Mouse (Mus musculus): ENCODE measurements around the gene Btbd16. TPM values are rescaled to one million over a fixed set of nuclear protein-coding genes. Genes with fewer than 3 reads are reported as not detected.

Btbd16 gene
- not detected in 2 replicates for polyA plus RNA-seq (2012)

DNA sequence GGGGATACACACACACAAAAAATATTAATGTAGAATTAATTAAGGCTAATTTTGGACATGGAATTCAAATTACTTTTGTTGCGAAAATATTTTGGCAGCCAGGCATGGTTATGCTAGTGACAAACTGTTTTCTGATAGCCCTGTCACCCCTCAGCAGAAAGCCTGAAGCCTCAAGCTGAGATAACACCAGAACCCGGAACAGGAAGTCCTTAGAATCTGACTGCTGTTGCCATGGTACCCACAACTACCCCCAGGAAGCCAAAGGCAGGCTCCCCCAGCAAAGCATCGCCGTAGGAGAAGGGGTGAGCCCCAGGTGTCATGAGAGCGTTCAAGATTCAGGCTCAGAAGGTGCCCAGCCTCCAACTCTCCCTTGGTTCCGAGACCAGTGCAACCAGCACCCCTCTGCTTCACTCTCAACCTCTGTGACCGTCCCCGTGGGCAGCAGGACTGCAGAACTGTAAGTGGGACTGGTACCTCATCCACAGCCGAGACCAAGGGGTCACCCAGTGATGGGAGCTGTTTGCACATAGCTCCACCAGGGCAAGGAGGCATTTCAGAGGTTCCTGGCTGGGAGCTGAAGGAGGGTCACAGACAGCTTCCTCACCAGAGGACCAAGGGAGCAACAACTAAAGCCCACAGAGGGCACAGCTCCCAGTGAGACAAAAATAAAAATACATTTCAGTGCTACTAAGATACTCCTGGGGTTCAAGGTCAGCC is at the start of gene Btbd16:
Gene Btbd16, plus strand, starts transcription at position 156 of the 717 bp plus-strand sequence.
- TF ChIP-seq GATA1 (IDR thresholded peaks at IDR 0.05; ENCODE audit: low read length): no peak

DNA sequence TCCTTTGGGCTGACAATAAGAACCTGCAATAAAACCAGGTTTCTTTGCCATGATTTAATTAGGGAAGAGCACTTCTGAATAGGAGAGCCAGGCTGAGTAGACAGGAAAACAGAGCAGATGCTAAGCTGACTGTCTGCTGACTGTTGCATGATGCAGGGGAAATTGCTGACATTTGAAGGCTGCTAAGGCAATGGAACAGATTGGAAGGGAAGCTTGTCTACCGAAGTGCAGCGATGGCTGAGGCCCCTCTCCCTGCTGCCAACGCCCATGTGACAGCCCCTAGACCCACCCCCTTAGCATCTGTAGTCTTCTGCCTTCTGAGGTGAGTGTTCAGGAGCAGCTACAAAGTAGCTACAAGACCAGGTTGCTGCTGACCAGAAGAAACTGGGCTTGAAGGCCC is 47.7 kb upstream of the Btbd16 start:
- TF ChIP-seq GATA1 (IDR thresholded peaks at IDR 0.05; ENCODE audit: low read length): no peak

DNA sequence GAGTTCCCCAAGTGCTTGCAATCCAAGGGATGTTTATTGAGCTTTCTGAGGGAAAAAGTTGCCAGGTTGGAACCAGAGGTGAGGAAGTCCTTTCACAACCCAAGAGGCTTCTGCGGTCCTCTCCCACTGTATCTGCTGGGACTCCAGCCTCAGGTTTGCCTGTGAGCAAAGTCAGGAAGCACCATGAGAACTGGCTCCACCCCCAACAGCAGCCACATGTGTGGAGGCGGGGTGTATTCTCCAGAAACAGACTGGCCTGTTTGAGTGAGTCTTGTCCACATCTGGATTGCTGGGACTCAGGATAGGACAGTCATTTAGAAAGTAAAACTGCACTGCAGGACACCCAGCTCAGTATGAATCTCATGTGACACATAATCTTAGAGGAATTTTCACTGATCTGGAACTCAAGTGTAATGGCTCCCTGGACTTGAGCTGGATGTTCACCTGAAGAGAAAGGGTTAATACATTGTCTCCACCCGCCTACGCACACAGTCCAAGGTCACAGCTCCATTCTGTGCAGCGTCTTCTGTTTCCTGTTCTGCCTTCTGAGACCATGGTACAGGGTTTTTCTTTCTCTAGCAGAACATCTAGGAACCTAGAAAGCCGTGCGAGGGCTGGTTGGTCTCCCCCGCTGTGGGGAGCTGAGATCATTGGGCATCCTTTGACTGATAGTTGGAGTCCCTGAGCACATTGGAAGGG is 47.0 kb upstream of the Btbd16 start:
- no peak for TF ChIP-seq GATA1 (IDR thresholded peaks at IDR 0.05; ENCODE audit: low read length)

DNA sequence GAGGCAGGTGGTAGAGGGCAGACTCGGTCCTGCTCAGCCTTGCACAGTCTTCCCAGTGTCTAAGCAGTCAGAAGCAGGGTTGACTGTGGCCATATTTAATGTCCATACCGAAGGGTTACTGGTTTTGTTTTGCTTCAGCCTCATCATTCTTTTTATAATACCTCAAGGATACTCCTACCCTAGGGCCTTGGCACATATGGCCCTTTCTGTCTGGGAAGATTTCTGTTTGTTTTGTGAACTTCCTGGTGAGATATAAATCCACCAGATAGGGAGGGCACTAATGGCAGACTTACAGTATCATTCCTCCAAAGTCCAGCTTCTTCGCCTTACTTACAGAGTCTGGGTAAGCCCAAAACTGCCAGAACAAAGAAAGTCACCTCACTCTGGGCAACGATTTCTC is 46.3 kb upstream of the Btbd16 start:
- TF ChIP-seq GATA1 (IDR thresholded peaks at IDR 0.05; ENCODE audit: low read length): no peak

DNA sequence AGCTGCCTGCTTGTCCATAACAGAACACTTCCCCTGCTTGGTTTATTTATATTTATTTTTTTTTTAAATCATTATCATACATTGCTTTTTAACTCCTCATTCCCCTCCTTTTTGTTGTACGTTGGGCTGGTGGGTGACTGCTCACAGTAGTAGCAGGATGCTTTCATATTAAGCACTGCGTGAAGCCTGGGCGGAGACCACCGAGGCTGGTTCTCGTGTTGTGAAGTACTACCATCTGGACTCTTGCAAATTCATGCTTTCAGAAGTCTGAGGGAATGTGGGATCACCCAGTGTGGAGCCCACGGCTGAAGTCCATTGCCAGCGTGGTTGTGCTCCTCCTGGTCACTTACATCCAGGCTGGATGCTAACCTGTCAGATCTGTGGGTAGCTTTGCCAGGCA is 42.1 kb upstream of the Btbd16 start:
- no peak for TF ChIP-seq GATA1 (IDR thresholded peaks at IDR 0.05; ENCODE audit: low read length)

DNA sequence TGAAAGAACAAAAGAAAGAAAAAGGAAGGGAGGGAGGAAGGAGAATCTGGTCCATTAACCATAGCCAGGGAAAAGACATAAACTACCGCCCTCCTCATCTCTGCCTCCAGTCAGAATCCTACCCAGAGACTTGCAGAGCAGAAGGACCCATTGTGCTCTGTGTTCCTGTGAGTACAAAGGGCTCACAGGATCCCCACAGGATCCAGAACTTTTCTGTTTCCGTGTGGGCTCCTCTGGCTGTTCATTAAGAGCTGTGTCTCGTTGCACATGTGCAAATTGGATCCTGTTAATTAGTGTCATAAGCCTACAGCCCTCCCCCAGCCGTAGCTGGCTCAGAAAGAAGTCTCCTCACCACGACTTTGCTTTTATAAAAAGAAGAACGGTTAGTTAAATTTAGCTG is 41.0 kb upstream of the Btbd16 start:
- no peak for TF ChIP-seq GATA1 (IDR thresholded peaks at IDR 0.05; ENCODE audit: low read length)

DNA sequence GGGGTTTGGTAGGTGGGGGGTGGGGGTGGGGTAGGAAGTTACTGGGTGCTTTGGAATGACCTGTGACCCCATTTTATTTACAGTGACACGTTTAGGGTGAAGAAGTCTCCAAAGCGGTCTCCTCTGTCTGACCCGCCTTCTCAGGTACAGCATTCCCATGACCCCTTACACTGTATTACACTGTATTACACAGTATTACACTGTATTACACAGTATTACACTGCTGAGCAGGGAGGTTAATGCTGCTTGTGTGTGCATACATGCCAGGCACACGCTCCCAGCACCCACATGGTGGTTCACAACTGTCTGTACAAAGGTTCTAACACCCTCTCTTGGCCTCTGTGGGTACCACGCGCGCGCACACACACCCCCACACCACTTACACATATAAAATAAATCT is 40.4 kb upstream of the Btbd16 start:
- no peak for TF ChIP-seq GATA1 (IDR thresholded peaks at IDR 0.05; ENCODE audit: low read length)

DNA sequence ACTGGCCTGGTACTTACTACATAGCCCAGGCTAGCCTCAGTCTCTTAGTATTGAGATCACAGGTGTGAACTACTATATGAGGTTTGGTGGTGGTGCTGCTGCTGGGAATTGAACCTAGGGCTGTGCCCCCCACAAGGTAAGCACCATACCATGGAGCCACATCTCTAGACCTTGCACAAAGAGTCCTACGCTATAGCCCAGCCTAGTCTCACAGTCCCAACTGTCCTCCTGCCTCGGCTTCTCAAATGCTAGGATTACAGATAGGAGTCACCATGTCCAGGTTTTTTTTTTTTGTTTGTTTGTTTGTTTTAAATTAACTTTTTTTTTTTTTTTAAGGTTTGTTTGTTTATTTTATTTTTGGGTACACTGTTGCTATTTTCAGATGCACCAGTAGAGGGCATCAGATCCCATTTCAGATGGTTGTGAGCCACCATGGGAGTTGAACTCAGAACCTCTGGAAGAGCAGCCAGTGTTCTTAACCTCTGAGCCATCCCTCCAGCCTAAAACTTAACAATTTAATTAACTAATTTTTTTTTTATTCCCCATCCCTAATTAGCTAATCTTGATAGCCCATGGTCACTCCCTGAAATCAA is 39.6 kb upstream of the Btbd16 start:
- TF ChIP-seq GATA1 (IDR thresholded peaks at IDR 0.05; ENCODE audit: low read length): no peak

DNA sequence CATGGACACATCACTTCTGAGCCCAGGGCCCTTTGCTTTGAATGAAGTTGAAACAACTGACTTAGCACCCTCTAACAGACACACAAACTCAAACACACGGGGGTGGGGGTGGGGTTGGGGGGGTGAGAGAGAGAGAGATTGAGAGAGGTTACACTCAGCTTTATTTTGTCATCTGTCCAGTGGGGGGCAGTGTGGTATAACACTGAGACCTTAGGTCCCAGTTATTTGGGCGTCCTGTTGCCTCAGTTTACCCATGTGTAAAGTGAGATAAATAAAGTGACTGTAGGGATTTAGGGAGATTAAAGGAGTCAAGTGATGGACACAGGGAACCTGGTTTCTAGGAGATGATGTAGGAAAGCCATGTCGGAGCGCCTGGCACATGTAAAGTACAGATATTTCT is 32.8 kb upstream of the Btbd16 start:
- TF ChIP-seq GATA1 (IDR thresholded peaks at IDR 0.05; ENCODE audit: low read length): no peak

DNA sequence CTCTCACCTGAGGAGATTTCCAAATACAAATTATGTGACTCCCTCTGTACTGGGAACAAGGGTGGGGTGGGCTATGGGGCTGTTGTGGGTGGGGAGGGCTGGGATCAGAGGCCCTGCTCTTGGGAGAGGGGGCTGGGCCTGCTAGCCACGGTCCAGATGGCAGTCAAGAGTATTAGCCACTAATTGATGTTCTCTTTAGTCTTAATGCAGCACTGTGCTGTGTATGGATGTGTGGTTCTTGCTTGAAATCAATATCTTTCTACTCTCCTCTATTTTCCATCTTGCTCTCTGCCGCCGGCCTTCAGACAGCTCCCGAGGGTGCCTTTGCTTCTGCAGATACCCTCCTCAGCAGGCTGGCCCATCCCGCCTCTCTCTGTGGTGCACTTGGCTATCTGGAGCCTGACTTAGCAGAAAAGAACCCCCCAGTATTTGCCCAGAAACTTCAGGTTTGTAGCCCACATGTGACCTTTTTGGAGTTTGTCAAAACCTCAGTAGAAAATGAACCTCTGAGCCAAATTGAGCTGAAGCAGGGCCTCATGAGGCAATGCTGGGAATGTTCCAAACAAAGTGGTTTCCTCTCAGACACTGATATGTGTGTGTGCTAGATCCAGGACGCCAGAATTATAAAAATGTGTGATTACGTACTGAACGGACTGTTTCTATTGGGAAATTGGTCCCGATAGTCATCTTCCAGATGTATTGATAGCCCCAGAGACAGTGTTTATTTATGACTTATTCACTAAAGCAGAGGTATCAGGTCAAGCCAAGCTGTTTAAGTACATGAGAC is 30.4 kb upstream of the Btbd16 start:
- TF ChIP-seq GATA1 (IDR thresholded peaks at IDR 0.05; ENCODE audit: low read length): no peak

DNA sequence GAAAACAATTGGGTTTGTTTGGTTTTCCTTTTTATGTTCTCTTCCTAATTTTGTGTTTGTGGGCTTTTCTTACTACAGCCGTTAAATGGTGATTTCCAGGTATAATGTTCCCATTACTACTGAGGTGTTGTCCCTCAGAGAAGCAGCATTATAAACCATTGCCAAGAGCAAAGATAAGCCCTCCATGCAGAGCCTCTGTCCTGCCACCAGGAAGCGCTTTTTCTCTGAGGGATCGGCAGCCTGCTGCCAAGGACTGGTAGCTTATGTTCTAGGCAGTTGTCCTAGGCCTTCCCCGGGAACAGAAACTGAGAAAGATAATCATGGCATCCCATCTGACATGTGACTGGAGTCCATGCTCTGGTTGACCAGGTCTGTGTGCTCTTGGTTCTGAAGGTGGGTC is 24.7 kb upstream of the Btbd16 start:
- TF ChIP-seq GATA1 (IDR thresholded peaks at IDR 0.05; ENCODE audit: low read length): no peak

DNA sequence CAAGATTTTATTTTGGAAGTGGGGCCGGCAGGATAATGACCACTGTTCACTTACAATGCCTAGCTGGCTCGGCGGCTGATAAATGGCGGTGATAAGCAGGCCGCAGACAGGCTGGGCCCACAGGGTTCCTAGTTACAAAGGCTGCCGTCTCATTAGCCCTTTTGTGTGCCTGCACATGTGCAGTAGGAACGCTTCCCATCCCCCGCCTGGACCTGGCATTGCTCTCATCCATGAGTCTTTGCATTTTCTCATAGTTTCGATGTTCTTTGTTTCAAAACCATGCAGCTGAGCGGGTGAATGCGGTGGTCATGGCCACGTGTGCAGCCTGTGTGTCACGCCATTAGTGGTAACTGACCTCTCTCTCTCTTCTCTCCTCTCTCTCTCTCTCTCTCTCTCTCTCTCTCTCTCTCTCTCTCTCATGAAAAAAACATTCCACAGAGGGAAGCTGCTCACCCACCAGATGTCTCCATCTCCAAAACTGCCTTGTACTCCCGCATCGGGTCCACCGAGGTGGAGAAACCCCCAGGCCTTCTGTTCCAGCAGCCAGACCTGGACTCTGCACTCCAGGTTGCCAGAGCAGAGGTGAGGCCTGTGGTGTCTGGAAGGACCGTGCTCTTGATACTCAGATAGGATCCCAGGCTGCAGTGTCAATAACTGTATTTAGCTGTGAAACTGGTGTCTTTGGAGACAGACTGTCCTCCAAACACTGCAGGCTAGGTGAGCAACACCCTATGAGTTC is 22.9 kb upstream of the Btbd16 start:
- TF ChIP-seq GATA1 (IDR thresholded peaks at IDR 0.05; ENCODE audit: low read length): no peak

DNA sequence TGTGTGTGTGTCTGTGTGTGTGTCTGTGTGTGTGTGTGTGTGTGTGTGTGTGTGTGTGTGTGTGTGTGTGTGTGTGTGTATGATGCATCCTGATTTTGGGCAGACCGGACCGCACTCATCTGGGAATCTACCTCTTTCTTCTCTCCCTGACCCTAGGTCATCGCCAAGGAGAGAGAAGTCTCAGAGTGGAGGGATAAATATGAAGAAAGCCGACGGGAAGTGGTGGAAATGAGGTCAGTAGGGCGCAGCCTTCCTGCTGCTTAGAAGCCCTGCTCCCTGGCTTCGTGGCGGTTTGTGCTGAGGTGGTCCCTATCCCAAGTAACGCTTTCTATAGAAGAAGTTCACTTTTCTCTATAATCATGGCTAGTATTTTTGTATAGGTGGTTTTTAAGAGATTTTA is 22.2 kb upstream of the Btbd16 start:
- TF ChIP-seq GATA1 (IDR thresholded peaks at IDR 0.05; ENCODE audit: low read length): no peak

DNA sequence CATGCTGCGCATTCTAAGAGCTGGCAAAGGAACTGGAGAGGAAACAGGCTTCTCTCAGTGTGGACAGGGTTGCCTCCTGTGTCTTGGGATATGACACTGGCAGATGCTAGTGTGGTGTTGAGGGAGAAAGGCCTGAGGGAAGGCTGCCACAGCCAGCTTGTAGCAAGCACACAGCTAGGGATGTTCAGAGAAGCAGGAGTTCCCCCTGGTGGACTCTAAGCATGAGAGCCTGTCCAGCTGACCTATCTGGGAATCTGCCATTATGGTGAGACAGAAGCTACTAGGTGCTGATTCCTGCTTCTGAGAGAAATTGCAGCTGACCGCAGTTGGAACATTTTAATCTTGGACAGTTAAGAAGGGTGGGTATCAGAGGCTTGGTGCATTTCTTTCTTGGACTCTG is 19.1 kb upstream of the Btbd16 start:
- no peak for TF ChIP-seq GATA1 (IDR thresholded peaks at IDR 0.05; ENCODE audit: low read length)

DNA sequence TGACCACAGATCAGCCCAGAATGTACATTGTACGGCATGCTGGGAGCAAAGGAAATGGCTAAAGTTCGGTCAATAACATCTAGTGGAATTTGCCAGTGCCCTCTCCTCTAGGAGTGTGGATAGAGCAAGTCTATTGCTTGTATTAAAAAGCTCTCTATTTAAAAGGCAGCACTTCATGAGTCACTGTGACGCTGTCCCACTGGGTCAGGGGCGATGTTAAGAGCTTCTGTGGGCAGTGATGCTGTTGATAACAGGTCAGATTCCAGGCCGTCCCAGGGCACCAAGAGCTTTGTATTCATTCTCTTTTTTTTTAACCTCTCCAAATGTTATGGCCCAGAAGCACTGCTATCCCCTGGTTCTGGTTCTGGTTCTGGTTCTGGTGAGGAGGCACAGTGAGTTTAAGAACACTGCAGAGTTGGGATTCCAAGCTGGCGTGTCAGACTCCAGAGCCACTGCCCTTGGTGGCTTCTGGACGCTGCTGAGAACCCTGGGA is 17.5 kb upstream of the Btbd16 start:
- TF ChIP-seq GATA1 (IDR thresholded peaks at IDR 0.05; ENCODE audit: low read length): no peak
